Mouse (Mus musculus): Measurements from ENCODE around the gene Lhfp. TPM values are rescaled to one million over a fixed set of nuclear protein-coding genes. Genes with fewer than 3 reads are reported as not detected.

The Lhfp gene
- polyA plus RNA-seq, 1 experiment: 15.1 TPM

- H3K4me3 ChIP-seq (ENCODE audit: control insufficient read depth, low read depth, low read length): no peak overlapping the region
- no peaks in the 10 kb centered on the region for H3K4me1 ChIP-seq (ENCODE audit: control insufficient read depth, insufficient read depth, low read length)
- no peaks in the 10 kb centered on the region for H3K36me3 ChIP-seq (ENCODE audit: control insufficient read depth, insufficient read depth, low read length)
- TF ChIP-seq CTCF (IDR thresholded peaks at IDR 0.05; ENCODE audit: control insufficient read depth, insufficient read depth, insufficient replicate concordance, low read depth, low read length): no peak
- TF ChIP-seq POLR2A (IDR thresholded peaks at IDR 0.05; ENCODE audit: control insufficient read depth, low read depth, low read length): no peak
- no peak overlapping the region for H3K27ac ChIP-seq (ENCODE audit: control insufficient read depth, insufficient read depth, low read depth, low read length)
- H3K27me3 ChIP-seq (ENCODE audit: control insufficient read depth, insufficient read depth, low read length): no peaks in the 10 kb centered on the region
Measured at GRCm38 (mm10) chr3:53074761-53075160, 33.4 kb downstream of the Lhfp start.

DNA sequence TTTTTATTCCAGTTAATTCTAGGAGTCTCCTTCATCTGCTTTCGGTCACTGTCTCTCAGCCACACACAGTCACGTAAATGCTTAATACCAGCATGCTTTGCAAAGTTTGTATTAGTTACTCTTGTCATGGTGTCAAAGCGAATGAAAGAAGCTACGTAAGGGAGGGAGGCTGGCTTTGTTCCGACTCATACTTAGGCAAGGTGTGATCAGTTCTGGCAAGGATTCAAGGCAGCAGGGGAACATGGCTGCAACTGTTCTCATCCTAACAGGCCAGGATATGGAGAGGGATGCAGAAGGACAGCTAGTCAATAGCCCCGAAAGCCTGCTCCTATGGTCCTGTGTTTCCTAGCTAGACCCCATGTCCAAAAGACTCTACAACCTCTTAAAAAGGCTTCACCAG lies 39.0 kb downstream of the Lhfp start:
- Histone ChIP-seq H3K27me3 (ENCODE audit: control insufficient read depth, insufficient read depth, low read length) (no peaks in the 10 kb centered on the region), H3K4me1 (ENCODE audit: control insufficient read depth, insufficient read depth, low read length) (no peaks in the 10 kb centered on the region), H3K36me3 (ENCODE audit: control insufficient read depth, insufficient read depth, low read length) (no peaks in the 10 kb centered on the region), H3K27ac (ENCODE audit: control insufficient read depth, insufficient read depth, low read depth, low read length) (no peak overlapping the region), H3K4me3 (ENCODE audit: control insufficient read depth, low read depth, low read length) (no peak overlapping the region)
- no peak for TF ChIP-seq POLR2A (IDR thresholded peaks at IDR 0.05; ENCODE audit: control insufficient read depth, low read depth, low read length)
- TF ChIP-seq CTCF (IDR thresholded peaks at IDR 0.05; ENCODE audit: control insufficient read depth, insufficient read depth, insufficient replicate concordance, low read depth, low read length): no peak

- Histone ChIP-seq H3K27me3 (ENCODE audit: control insufficient read depth, insufficient read depth, low read length) (no peaks in the 10 kb centered on the region), H3K36me3 (ENCODE audit: control insufficient read depth, insufficient read depth, low read length) (no peaks in the 10 kb centered on the region), H3K27ac (ENCODE audit: control insufficient read depth, insufficient read depth, low read depth, low read length) (no peak overlapping the region), H3K4me1 (ENCODE audit: control insufficient read depth, insufficient read depth, low read length) (no peaks in the 10 kb centered on the region), H3K4me3 (ENCODE audit: control insufficient read depth, low read depth, low read length) (no peak overlapping the region)
- no peak for TF ChIP-seq CTCF (IDR thresholded peaks at IDR 0.05; ENCODE audit: control insufficient read depth, insufficient read depth, insufficient replicate concordance, low read depth, low read length)
- no peak for TF ChIP-seq POLR2A (IDR thresholded peaks at IDR 0.05; ENCODE audit: control insufficient read depth, low read depth, low read length)
Measured at GRCm38 (mm10) chr3:53080710-53081109, 39.4 kb downstream of the Lhfp start.

DNA sequence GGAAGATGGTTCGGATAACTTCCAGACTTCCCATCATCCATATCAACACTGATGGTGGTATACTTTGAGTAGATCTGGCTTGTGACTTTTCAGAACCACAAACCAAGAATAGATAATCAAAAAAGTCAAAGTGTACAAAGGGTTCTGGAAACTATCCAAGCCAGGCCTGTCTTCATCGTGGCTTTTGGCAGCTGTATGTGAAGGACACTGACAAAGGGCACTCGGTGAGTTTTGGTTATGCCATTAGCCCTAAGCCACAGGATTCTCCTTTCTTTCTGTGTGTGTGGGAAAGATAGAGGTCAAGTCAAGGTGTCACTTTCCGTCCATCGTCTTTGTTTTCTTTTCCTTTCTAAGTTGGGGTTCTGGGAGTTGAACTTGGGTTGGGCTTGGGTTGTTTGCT lies 42.4 kb downstream of the Lhfp start:
- Histone ChIP-seq H3K4me1 (ENCODE audit: control insufficient read depth, insufficient read depth, low read length) (no peaks in the 10 kb centered on the region), H3K36me3 (ENCODE audit: control insufficient read depth, insufficient read depth, low read length) (no peaks in the 10 kb centered on the region), H3K4me3 (ENCODE audit: control insufficient read depth, low read depth, low read length) (no peak overlapping the region), H3K27me3 (ENCODE audit: control insufficient read depth, insufficient read depth, low read length) (no peaks in the 10 kb centered on the region), H3K27ac (ENCODE audit: control insufficient read depth, insufficient read depth, low read depth, low read length) (no peak overlapping the region)
- no peak for TF ChIP-seq CTCF (IDR thresholded peaks at IDR 0.05; ENCODE audit: control insufficient read depth, insufficient read depth, insufficient replicate concordance, low read depth, low read length)

DNA sequence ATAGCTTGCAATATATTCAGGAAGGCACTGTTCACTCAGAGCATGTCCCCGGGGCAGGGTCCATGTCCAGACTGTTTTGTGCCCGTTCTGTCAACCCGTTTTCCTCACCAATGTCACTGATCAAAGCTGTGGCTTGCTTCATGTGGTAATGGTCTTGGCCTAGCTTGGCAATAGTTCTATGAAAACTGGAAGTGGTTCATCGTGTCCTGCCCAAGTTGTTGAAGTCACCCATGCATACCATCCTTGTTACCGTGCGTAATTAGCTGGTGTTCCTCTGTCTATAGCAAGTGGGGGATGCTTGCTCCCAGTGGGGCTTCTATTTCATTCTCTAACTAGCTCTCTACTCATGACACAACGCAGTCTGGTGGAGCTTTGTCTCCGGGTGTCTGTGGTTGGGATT lies 43.5 kb downstream of the Lhfp start:
- Histone ChIP-seq H3K4me3 (ENCODE audit: control insufficient read depth, low read depth, low read length) (no peak overlapping the region), H3K36me3 (ENCODE audit: control insufficient read depth, insufficient read depth, low read length) (no peaks in the 10 kb centered on the region), H3K4me1 (ENCODE audit: control insufficient read depth, insufficient read depth, low read length) (no peaks in the 10 kb centered on the region), H3K27me3 (ENCODE audit: control insufficient read depth, insufficient read depth, low read length) (no peaks in the 10 kb centered on the region), H3K27ac (ENCODE audit: control insufficient read depth, insufficient read depth, low read depth, low read length) (no peak overlapping the region)
- TF ChIP-seq POLR2A (IDR thresholded peaks at IDR 0.05; ENCODE audit: control insufficient read depth, low read depth, low read length) (no peak), CTCF (IDR thresholded peaks at IDR 0.05; ENCODE audit: control insufficient read depth, insufficient read depth, insufficient replicate concordance, low read depth, low read length) (no peak)

DNA sequence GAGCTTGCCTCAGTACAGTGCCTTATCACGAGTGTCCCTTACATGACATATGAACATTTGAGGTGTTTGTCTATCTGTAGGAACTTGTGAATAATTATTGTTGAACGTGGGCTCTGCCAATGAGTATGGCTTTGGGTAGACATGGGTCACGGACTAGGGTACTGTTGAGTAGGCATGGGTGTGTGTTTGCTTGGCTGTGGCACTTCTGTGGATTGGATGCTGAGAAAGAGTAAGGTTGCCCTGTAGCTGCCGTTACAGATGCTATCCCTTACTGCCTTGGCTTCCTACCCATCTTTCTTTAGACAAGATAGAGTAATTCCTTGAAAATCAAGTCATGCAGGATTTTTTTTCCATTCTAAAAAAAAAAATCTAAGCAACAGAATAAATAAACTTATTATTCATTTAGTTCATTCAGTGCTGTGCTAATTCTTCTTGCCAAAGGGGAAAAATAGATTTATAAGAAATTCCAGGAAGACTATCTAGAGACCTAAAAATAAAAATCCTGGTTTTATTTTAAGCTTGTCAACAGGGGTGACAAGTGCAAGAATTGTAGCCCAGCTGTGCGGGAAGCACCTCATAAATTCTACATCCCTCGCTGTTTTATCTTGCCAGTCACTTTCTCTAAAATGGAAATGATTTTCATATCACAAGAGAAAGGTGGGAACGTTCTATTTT lies 45.3 kb downstream of the Lhfp start:
- Histone ChIP-seq H3K27ac (ENCODE audit: control insufficient read depth, insufficient read depth, low read depth, low read length) (no peak overlapping the region), H3K27me3 (ENCODE audit: control insufficient read depth, insufficient read depth, low read length) (no peaks in the 10 kb centered on the region), H3K4me1 (ENCODE audit: control insufficient read depth, insufficient read depth, low read length) (no peaks in the 10 kb centered on the region), H3K36me3 (ENCODE audit: control insufficient read depth, insufficient read depth, low read length) (no peaks in the 10 kb centered on the region), H3K4me3 (ENCODE audit: control insufficient read depth, low read depth, low read length) (no peak overlapping the region)
- TF ChIP-seq POLR2A (IDR thresholded peaks at IDR 0.05; ENCODE audit: control insufficient read depth, low read depth, low read length) (no peak), CTCF (IDR thresholded peaks at IDR 0.05; ENCODE audit: control insufficient read depth, insufficient read depth, insufficient replicate concordance, low read depth, low read length) (no peak)

DNA sequence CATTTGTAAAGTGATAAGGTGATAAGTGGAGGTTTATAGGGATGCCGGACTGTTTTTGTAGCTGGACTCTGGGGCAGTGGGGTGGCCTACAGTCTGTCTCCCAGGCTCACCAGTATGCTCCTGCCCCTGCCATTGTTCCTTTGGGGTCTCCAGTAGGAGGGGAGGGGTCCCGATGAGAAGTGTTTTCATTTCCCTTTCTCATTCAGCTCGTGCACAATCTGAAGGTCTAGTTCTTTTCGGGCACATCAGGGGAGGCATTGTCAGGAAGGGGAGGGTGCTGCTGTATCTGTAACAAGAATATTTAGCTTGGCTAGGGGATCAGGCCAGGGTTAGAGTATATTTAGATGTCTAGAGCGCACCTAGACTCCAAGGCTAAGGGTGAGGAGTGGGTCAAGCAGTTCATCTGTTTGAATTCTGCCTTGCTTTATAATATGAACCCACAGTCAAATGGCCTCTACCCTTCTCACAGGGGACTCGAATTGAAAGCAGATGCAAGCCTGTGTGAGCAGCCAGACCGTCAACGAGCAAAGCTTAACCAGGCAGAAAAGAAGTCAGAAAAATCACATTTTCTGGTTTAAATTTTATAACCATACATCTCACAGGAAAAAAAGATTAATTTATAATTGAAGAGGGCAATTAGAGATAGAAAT lies 46.0 kb downstream of the Lhfp start:
- Histone ChIP-seq H3K27ac (ENCODE audit: control insufficient read depth, insufficient read depth, low read depth, low read length) (no peak overlapping the region), H3K36me3 (ENCODE audit: control insufficient read depth, insufficient read depth, low read length) (no peaks in the 10 kb centered on the region), H3K4me1 (ENCODE audit: control insufficient read depth, insufficient read depth, low read length) (no peaks in the 10 kb centered on the region), H3K4me3 (ENCODE audit: control insufficient read depth, low read depth, low read length) (no peak overlapping the region), H3K27me3 (ENCODE audit: control insufficient read depth, insufficient read depth, low read length) (no peaks in the 10 kb centered on the region)
- TF ChIP-seq POLR2A (IDR thresholded peaks at IDR 0.05; ENCODE audit: control insufficient read depth, low read depth, low read length) (no peak), CTCF (IDR thresholded peaks at IDR 0.05; ENCODE audit: control insufficient read depth, insufficient read depth, insufficient replicate concordance, low read depth, low read length) (no peak)

All from testis, adult 2 months (tissue).